Mouse (Mus musculus) layer of hippocampus, adult 2 months (tissue): ENCODE measurements at regions not wholly inside any gene's neighbourhood (a gene's known extent, or its start where the extent isn't known, plus 50 kb on each side); places are given as distances from the start of the nearest gene placed in this dataset.

Experiments
- DNase-seq, 2 experiments: peaks; one replicate each; pipeline ENCODE4 v3.0.0; 2022; ENCODE audit warnings: low spot score in 2 of 2
- H3K27ac ChIP-seq: fragments of 200-600 bp; 2 replicates; pipeline ENCODE4 v1.8.1; 2022
- H3K4me3 ChIP-seq: fragments of 200-600 bp; 2 replicates; pipeline ENCODE4 v1.8.1; 2022; ENCODE audit warnings: mild to moderate bottlenecking
- CTCF ChIP-seq: fragments of 200-600 bp; conservative IDR thresholded peaks from 2 replicates; pipeline ENCODE4 v1.8.1; 2022; ENCODE audit warnings: antibody characterized with exemption, mild to moderate bottlenecking, moderate library complexity

DNA sequence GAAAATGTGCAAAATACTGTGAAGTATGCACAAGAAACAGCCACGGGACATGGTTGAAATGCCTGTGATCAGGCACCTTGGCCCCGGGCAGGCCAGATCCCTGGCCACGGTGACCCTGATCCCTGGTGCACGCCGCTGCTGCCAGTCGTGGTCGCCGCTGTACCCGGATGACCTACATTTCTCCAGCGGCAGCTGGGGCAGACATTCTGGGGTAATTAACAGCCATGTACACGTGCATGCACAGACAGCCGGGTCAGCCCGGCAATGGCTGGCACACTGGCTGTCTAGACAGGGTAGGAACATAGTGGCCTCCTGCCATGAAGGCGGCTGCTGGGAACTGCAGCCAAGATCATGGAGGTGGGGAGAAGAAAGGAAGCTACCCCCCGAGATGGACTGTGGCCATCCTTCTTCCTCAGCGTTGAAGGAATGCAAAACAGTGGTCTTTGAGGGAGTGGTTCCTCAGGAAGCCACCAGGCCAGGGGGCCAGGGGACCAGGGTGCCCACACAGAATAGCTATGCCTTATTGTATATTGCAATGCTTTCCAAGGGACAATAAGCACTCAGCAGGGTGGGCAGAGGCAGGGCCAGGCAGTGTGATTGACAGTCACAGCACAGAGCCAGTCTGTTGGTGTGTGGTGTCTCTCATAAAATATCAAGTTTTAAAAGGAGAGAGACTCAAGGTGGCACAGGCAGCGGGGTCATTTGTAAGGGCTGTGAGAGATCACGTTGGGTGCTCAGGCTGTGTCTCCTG lies 108.3 kb upstream of the 1700021F07Rik start:
- DNase-seq = peak; percentile 19 to 33
- Histone ChIP-seq H3K4me3 (no peak overlapping the region), H3K27ac (no peak overlapping the region)
- TF ChIP-seq CTCF = no peak; the same call in 1 of the 2 replicates

DNA sequence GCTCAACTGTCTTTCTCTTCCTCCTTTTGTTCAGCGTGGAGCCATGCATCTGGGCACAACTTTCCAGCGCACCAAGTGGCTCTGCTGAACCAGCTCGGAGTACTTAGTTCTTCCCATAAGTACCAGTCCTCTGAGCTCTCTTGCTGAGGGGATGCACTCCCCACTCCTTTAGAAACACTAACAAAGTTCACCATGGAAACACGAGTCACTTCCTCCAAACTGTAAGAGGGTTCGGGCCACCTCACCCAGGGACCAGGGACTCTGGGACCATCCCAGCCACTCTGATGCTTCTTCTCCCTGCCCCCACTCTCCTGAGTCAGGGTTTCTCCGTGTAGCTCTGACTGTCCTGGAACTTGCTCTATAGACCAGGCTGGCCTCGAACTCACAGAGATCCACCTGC lies 107.0 kb upstream of the 1700021F07Rik start:
- no peak for DNase-seq
- no peak overlapping the region for H3K4me3 ChIP-seq
- H3K27ac ChIP-seq = no peak overlapping the region
- no peak for TF ChIP-seq CTCF

DNA sequence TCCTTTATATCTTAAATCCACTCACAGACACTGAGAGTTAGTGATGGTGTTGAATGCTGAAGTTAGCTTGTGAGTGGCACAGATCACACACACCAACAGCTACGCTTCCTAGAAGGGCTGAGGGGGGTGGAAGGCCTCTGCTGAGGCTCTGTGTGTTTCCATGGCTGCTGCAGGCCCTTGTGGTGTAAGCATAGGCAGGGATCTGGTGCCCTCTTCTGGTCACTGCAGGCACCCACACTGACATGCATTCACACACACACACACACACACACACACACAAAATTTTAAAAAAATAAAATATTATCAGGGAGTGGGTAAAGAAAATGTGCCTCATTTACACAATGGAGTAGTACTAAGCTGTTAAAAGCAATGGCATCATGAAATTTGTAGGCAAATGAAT lies 105.5 kb upstream of the 1700021F07Rik start:
- peak; percentile 36 for TF ChIP-seq CTCF
- DNase-seq = no peak
- Histone ChIP-seq H3K27ac (no peak overlapping the region), H3K4me3 (no peak overlapping the region)

DNA sequence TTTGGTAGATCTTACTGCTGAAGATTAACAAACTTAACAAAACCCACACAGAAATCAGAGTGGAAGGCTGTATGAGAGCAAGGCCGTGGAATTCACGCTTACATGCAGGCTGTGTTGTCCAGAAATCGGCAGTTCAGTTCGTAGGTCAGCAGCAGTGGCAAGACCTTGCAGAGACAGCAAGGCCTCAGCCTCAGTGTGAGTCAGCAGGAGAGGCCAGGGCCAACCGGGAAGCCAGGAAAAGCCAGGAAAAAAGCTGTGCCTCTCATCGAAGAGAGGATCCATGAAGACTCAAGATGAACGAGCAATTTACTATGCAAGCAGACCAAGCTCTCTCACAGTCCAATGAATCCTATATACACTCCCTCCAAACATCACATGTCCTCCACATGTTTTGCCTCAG lies 103.4 kb upstream of the 1700021F07Rik start:
- no peak overlapping the region for H3K27ac ChIP-seq
- DNase-seq = no peak
- H3K4me3 ChIP-seq = no peak overlapping the region
- TF ChIP-seq CTCF = no peak

DNA sequence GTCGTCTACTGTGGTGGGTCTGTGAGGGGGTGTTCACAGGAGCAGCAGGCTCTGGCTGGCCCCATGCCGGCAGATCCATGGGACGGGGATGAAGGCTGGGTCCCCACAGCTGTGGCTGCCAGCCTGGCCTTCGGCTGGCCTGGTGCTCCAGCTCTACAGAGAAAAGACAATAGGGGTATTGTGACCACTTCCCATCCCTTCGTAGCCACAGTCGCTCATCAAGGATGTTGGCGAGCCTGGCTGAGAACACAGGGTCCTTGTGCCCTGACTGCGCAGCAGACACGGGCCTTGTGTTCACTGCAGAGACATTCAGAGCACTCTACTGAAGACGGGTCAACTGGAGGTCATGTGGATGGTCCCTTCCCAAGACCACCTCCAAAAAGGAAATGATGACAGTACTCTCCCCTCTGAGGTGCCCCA lies 102.4 kb upstream of the 1700021F07Rik start:
- DNase-seq = peak; percentile 23 to 52
- no peak overlapping the region for H3K27ac ChIP-seq
- no peak for TF ChIP-seq CTCF
- no peak overlapping the region for H3K4me3 ChIP-seq

DNA sequence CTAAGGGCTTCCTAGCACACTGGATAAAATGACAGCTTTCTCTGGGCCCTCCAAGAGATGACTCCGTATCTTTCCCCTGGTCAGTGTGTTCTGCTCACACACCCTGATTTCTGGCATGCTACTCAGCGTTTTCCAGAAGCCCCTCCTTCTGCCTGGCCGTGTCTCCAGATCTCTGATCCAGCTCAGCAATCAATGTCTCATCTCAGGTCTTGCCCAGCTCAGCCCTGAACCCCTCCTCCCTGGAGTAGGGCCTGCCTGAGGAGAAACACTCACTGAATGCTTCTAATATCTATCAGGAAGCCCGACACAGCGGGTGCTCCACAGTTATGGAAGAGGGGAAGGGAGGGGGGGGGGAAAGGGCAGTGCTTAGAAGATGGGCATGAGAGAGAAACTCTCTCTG lies 101.9 kb upstream of the 1700021F07Rik start:
- H3K27ac ChIP-seq = no peak overlapping the region
- no peak for TF ChIP-seq CTCF
- no peak for DNase-seq
- no peak overlapping the region for H3K4me3 ChIP-seq

DNA sequence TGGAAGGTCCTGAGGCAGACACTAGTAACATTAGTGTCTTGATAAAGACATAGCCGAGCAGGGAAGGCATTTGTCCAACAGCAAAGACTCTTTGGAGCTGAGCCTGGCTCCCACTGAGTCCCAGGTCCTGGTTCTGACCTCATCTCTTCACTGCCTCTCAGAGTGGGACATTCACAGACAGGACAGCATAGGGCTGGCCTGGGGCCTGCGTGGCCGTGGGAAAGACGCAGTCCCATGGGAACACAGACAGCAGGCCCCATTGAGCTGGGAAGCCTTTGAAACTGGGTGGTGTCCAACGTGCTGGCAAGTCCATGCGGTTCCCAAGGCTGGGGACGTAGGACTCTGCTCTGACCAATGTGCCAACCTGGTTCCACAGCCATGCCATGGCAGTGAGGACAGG lies 97.5 kb upstream of the 1700021F07Rik start:
- DNase-seq = peak; percentile 8 to 16
- no peak for TF ChIP-seq CTCF
- no peak overlapping the region for H3K4me3 ChIP-seq
- H3K27ac ChIP-seq = no peak overlapping the region

DNA sequence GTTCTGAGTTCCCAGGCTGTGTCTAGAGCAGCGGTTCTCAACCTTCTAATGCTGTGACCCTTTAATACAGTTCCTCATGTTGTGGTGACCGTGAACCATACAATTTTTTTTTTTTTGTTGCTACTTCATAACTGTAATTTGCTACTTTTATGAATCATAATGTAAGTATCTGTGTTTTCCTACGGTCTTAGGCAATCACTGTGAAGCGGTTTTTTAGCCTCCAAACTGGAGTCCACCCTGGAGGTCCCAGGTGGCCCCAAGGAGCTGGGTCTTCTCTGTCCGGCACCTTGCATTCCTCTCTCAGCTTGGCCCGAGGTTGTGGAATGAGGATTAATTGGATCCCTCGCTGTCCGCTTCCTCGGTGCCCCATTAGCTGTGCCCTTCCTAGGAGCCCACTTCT lies 96.6 kb upstream of the 1700021F07Rik start:
- no peak for DNase-seq
- TF ChIP-seq CTCF = no peak

DNA sequence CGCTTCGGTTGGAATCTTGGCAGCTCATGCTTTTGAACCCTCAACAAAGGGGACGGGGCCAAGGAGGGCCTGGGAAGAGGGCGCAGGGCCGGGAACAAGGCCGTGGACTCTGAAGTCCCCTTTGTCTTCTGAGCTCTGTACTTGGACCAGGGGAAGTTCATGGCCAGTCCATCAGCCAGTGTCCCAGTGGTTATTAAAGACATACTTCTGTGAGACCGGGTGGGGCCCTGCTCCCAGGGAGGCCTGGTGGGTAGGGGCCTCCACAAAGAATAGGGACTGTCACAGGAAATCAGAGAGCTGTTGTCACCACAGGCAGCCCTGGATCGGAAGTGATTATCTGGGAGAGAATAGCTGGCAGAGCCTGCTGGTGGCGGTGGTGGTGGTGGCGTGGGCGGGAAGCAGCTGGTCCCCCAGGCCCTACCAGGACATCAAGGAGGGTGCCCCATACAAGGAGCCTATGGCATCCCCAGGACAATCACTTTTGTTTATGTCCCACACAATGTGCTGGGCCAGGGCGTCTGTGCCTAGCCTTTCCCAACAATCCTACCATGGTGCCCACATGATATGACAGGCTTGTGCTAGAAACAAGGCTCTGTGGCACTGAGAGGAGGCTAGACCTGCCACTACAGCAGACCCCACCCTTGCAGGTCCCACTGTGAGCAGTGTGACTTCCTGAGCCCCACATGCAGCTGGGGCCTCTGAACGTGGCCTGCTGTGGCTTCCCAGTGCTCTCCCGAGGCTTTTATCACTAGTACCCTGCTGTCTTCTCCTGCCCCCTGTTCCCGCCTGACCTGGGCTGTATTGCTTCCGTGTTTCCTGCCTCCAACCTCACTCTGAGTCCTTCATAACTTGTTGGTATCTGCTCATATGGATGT lies 96.0 kb upstream of the 1700021F07Rik start:
- Histone ChIP-seq H3K4me3 (no peak overlapping the region), H3K27ac (0 out of 2 replicates have a peak overlapping the region, but pooled peaks have one; percentile 18)
- TF ChIP-seq CTCF = no peak
- DNase-seq = peak; percentile 32 to 50

More for the DNA sequence above, 96.6 kb upstream of the 1700021F07Rik start:
- H3K4me3 ChIP-seq = no peak overlapping the region
- H3K27ac ChIP-seq = 0 out of 2 replicates have a peak overlapping the region, but pooled peaks have one; percentile 18

DNA sequence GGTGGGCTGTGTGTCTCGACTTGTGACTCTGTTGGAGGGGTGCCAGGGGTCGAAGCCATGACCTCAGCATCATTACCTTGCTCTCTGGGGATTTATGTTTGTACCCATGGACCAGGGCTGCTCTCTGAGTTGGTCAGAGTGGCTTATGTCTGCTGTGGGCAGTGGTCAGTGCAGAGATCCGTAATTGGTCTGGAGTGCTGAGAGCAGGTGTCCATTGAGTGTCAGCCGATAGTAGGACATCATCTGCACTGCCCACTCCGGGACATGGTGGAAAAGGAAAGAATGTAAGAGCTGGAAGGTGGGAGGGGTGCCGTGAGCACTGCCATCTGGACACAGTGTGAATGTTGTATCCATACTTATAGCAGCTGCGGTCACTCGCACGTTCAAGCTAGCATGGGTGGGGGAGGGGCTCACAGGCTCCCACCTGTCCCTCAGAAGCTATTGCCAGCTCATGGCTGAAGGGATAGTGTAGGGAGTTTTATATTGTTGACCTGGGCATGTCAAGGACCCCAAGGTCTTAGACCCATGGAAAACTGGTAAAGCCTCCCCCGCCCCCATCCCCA lies 94.4 kb upstream of the 1700021F07Rik start:
- Histone ChIP-seq H3K4me3 (no peak overlapping the region), H3K27ac (no peak overlapping the region)
- no peak for DNase-seq
- no peak for TF ChIP-seq CTCF

DNA sequence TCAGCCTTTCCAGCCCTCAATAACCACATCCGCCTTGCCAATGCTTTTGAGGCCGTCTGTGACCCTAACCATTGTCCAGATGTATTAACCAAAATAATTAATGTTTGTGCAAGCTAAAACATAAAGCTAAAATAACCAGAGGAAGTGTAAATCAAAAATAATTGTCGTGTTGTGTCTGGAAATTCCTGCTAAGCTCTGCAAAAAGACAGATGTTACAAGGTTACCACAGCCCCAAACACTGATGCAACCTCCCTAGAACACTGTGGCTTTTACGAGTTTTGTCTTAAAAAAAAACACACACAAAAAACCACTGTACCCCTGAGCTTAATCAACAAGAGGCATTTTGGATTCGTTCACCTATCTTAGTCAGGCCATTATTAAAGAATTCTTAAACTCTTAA lies 90.5 kb upstream of the 1700021F07Rik start:
- Histone ChIP-seq H3K27ac (no peak overlapping the region), H3K4me3 (no peak overlapping the region)
- TF ChIP-seq CTCF = no peak
- DNase-seq = no peak

DNA sequence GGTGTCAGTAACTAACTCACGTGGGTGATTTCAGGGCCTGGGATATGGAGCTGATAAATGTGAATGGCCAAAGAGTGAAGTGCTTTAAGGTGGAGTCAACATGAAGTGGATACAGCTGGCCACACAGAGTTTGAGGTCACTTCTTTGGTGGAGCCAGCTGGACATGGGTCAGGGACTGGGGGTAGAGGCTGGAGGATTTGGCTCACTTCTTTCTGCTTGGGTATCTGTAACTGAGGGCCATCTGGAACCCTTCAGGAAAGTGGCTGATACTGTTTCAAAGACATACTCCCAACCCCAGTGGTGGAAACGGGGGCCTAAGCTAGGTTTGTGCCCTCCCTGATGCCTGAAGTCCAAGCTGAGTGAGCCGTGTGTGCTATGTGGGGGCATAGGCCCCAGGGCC lies 90.1 kb upstream of the 1700021F07Rik start:
- no peak for DNase-seq
- no peak overlapping the region for H3K4me3 ChIP-seq
- TF ChIP-seq CTCF = no peak
- H3K27ac ChIP-seq = no peak overlapping the region
